Mouse (Mus musculus) thymus, adult 2 months (tissue): ENCODE data around the gene 5730522E02Rik. TPM values are rescaled to one million over a fixed set of nuclear protein-coding genes. Genes with fewer than 3 reads are reported as not detected.

ENCODE experiments used
- DNase-seq: peaks from one replicate; pipeline ENCODE4 v3.0.0; 2021
- H3K27ac ChIP-seq: fragments of 200-500 bp; 2 replicates; pipeline ENCODE4 v1.5.1; 2012; ENCODE audit warnings: low read length, control low read depth; ENCODE audit not compliant: control insufficient read depth, insufficient read depth
- H3K27me3 ChIP-seq: fragments of 200-500 bp; 2 replicates; pipeline ENCODE4 v1.6.1; 2012; ENCODE audit warnings: mild to moderate bottlenecking, low read length, moderate library complexity, mixed read lengths; ENCODE audit not compliant: control insufficient read depth, insufficient read depth
- H3K36me3 ChIP-seq: fragments of 200-500 bp; 2 replicates; pipeline ENCODE4 v1.6.1; 2012; ENCODE audit warnings: mild to moderate bottlenecking, low read length, moderate library complexity; ENCODE audit not compliant: control insufficient read depth, insufficient read depth
- H3K4me1 ChIP-seq: fragments of 200-500 bp; replicated peaks from 2 replicates; pipeline ENCODE4 v1.6.1; 2012; ENCODE audit warnings: low read length; ENCODE audit not compliant: control insufficient read depth, insufficient read depth
- H3K4me3 ChIP-seq: fragments of 200-500 bp; 2 replicates; pipeline ENCODE4 v1.5.1; 2012; ENCODE audit warnings: mild to moderate bottlenecking, low read length, control low read depth, moderate library complexity; ENCODE audit not compliant: control insufficient read depth, insufficient read depth
- CTCF ChIP-seq: fragments of 200-500 bp; IDR thresholded peaks from 2 replicates; pipeline ENCODE4 v1.5.1; 2012; ENCODE audit warnings: mild to moderate bottlenecking, control low read depth, low read length, moderate library complexity, borderline replicate concordance; ENCODE audit not compliant: control insufficient read depth, poor library complexity, insufficient read depth; ENCODE audit errors: extremely low read depth
- POLR2A ChIP-seq: fragments of 200-500 bp; IDR thresholded peaks from 2 replicates; pipeline ENCODE4 v1.6.1; 2012; ENCODE audit warnings: mild to moderate bottlenecking, low read length, control low read depth, moderate library complexity; ENCODE audit not compliant: control insufficient read depth, poor library complexity, insufficient read depth; ENCODE audit errors: extremely low read depth
- WGBS: fragments of 180-500 bp; shearing (Covaris S2); methylation state at CpG from one replicate; pipeline ENCODE4 v1.1.7; 2018; 5-methylcytosine and 5-hydroxymethylcytosine counted together
- polyA plus RNA-seq: library from polyadenylated mRNA; depleted of rRNA; stranded (reverse); fragments of >200 nt; gene quantifications from 2 replicates; pipeline ENCODE4 v1.2.3, GENCODE M21; 2012

5730522E02Rik gene
- polyA plus RNA-seq, 1 experiment = 0.23 TPM

- no peaks in the 10 kb centered on the region for H3K4me1 ChIP-seq
- no peak for DNase-seq
- WGBS = 72% methylated on average over 2 of the region's 2 CpGs
- TF ChIP-seq POLR2A = no peak
- TF ChIP-seq CTCF = no peak
- H3K4me3 ChIP-seq = no peak overlapping the region
- H3K27ac ChIP-seq = no peak overlapping the region
- H3K27me3 ChIP-seq = no peaks in the 10 kb centered on the region
- no peaks in the 10 kb centered on the region for H3K36me3 ChIP-seq
These were observed 308.9 kb downstream of the 5730522E02Rik start for GRCm38 (mm10) chr11:25901666-25902065.

- no peak for DNase-seq
- no peaks in the 10 kb centered on the region for H3K27me3 ChIP-seq
- H3K36me3 ChIP-seq = no peaks in the 10 kb centered on the region
- no peak overlapping the region for H3K4me3 ChIP-seq
- TF ChIP-seq CTCF (no peak), POLR2A (no peak)
- H3K4me1 ChIP-seq = no peaks in the 10 kb centered on the region
- H3K27ac ChIP-seq = no peak overlapping the region
- WGBS = 94% methylated on average over 3 of the region's 3 CpGs
These were observed 316.7 kb downstream of the 5730522E02Rik start for GRCm38 (mm10) chr11:25893906-25894305.

GRCm38 (mm10) chr11:25872983-25873382, 337.6 kb downstream of the 5730522E02Rik start:
- H3K36me3 ChIP-seq = no peaks in the 10 kb centered on the region
- TF ChIP-seq POLR2A (no peak), CTCF (no peak)
- no peak overlapping the region for H3K27ac ChIP-seq

GRCm38 (mm10) chr11:25872317-25872716, 338.2 kb downstream of the 5730522E02Rik start:
- Histone ChIP-seq H3K36me3 (no peaks in the 10 kb centered on the region), H3K4me1 (no peaks in the 10 kb centered on the region), H3K4me3 (no peak overlapping the region), H3K27ac (no peak overlapping the region), H3K27me3 (no peaks in the 10 kb centered on the region)
- WGBS = 52% methylated on average over 4 of the region's 4 CpGs
- DNase-seq = no peak
- no peak for TF ChIP-seq CTCF
- no peak for TF ChIP-seq POLR2A

More at GRCm38 (mm10) chr11:25872983-25873382, 337.6 kb downstream of the 5730522E02Rik start:
- Histone ChIP-seq H3K27me3 (no peaks in the 10 kb centered on the region), H3K4me1 (no peaks in the 10 kb centered on the region), H3K4me3 (no peak overlapping the region)
- DNase-seq = no peak

GRCm38 (mm10) chr11:25866292-25866691, 344.3 kb downstream of the 5730522E02Rik start:
- Histone ChIP-seq H3K4me3 (no peak overlapping the region), H3K4me1 (no peaks in the 10 kb centered on the region), H3K27ac (no peak overlapping the region), H3K36me3 (no peaks in the 10 kb centered on the region), H3K27me3 (no peaks in the 10 kb centered on the region)
- WGBS = 86% methylated on average over 2 of the region's 2 CpGs
- DNase-seq = no peak
- TF ChIP-seq POLR2A (no peak), CTCF (no peak)

- 18% methylated on average over 9 of the region's 9 CpGs for WGBS
These were observed 347.9 kb downstream of the 5730522E02Rik start for GRCm38 (mm10) chr11:25862686-25863085.

More at GRCm38 (mm10) chr11:25862686-25863085, 347.9 kb downstream of the 5730522E02Rik start:
- peak; percentile 18; the same call in 1 of the 2 replicates for TF ChIP-seq CTCF
- no peak for TF ChIP-seq POLR2A
- Histone ChIP-seq H3K27me3 (no peaks in the 10 kb centered on the region), H3K27ac (no peak overlapping the region), H3K4me3 (no peak overlapping the region), H3K36me3 (no peaks in the 10 kb centered on the region), H3K4me1 (no peaks in the 10 kb centered on the region)
- DNase-seq = peak; percentile 12
